Mouse (Mus musculus): ENCODE results near the gene Olfr1509. TPM values are rescaled to one million over a fixed set of nuclear protein-coding genes. Genes with fewer than 3 reads are reported as not detected.
"Not testable (repeated sequence)": the region's sequence is repeated elsewhere in the genome, so short reads cannot be mapped to it uniquely, and the experiment has no call there.

Olfr1509 gene
- polyA plus RNA-seq (2015; fragmentation: Nextera tagmentation; extraction: Ambion mirVana): not detected in 2 replicates

DNA sequence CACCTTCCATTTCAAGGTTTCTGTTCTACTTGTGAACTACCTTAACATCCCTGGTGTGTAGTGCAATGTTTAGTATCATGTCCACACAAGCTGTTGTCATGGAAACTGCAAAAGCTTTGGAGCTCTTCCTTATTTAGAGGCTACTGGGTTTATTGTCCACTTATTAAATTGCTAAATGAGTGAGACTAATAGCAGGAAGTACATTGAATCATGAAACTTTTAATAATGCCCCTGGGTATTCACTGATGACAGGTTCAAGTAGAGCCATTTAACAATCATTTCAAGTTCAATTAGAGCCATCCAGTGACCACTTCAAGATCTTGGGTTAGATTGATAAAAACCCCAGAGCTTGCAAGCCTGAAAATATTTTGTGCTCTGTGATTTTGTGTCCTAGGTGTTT, at the start of gene Olfr1509:
TSS of gene Olfr1509 (plus strand) at position 301 of the 400 bp plus-strand sequence.
- ATAC-seq (ENCODE audit: insufficient number of reproducible peaks, low FRiP score, low TSS enrichment, low read depth): no peak
- H3K4me2 ChIP-seq (replicated peaks): no peak within 1 kb of the TSS
- H3K27ac ChIP-seq (replicated peaks): no peak within 1 kb of the TSS

DNA sequence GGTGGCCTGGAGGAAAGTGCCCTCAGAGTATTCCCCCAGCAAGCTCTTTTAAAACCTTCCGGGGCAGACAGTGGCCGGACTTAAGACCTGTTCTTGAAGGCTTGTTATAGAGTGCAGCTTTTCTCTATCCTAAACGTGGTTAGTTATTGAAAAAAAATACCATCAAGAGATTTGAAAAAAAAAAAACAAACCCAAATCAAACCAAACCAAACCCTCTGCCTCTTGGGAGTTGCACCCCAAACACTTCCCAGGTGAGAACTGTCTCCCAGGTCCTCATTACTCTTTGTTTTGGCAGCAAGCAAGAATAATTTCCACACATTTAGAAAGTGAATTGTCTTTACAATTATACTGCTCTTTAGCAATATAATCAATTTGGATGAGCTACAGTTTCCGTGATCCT, 45.5 kb upstream of the Olfr1509 start, which contains the start of gene Olfr1511:
TSS of gene Olfr1511 (minus strand) at position 101 of the 400 bp plus-strand sequence.
- H3K9ac ChIP-seq: no peak within 1 kb of the TSS

More for the DNA sequence above, at the start of gene Olfr1509:
- Histone ChIP-seq H3K9ac (no peak within 1 kb of the TSS), H3K36me3 (no peaks in the 10 kb centered on the region), H3K4me3 (replicated peaks) (no peak within 1 kb of the TSS), H3K27me3 (no peaks in the 10 kb centered on the region), H3K4me1 (no peaks in the 10 kb centered on the region), H3K9me3 (replicated peaks) (no peaks in the 10 kb centered on the region)

DNA sequence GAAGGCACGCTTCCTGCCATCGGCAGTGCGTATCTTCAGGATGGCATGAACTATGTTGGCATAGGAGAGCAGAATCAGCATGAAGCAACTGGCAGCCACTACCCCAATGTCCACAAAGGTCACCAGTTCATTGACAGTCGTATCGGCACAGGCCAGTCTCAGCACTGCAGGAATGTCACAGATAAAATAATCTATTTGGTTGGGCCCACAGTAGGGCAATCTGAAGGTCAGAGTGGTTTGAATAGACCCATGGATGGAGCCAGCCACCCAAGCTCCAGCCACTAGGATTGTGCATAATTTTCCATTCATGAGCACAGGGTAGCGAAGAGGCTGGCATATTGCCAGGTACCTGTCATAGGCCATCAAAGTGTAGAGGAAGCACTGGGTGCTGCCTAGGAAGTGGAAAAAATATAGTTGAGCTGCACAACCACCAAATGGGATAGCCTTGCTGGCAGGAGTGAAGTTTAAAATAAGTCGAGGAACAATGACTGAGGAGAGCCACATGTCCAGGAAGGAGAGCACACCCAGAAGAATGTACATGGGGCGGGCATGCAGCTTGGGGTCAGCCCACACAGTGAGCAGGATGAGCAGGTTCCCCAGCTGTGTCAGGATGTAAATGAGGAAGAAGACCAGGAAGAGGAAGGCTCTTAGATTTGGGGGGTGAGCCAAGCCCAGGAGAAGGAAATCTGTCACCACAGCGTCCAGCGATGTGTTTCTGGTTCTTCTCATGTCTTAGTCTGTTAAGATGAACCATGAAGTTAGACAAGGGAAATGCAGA, 32.5 kb upstream of the Olfr1509 start:
- not testable (repeated sequence) for H3K9me3 ChIP-seq (replicated peaks); H3K4me1 ChIP-seq; H3K9ac ChIP-seq; H3K27ac ChIP-seq (replicated peaks); ATAC-seq (ENCODE audit: insufficient number of reproducible peaks, low FRiP score, low TSS enrichment, low read depth); H3K4me2 ChIP-seq (replicated peaks); H3K27me3 ChIP-seq; H3K36me3 ChIP-seq; H3K4me3 ChIP-seq (replicated peaks)
- 74% methylated on average over 7 of the region's 10 CpGs for WGBS

More for the DNA sequence above, 45.5 kb upstream of the Olfr1509 start, which contains the start of gene Olfr1511:
- H3K4me1 ChIP-seq: no peaks in the 10 kb centered on the region
- no peak within 1 kb of the TSS for H3K4me2 ChIP-seq (replicated peaks)
- H3K36me3 ChIP-seq: no peaks in the 10 kb centered on the region
- ATAC-seq (ENCODE audit: insufficient number of reproducible peaks, low FRiP score, low TSS enrichment, low read depth): no peak
- H3K4me3 ChIP-seq (replicated peaks): no peak within 1 kb of the TSS
- H3K9me3 ChIP-seq (replicated peaks): no peaks in the 10 kb centered on the region
- no peak within 1 kb of the TSS for H3K27ac ChIP-seq (replicated peaks)
- 71% methylated on average over 4 of the region's 4 CpGs for WGBS
- no peaks in the 10 kb centered on the region for H3K27me3 ChIP-seq

DNA sequence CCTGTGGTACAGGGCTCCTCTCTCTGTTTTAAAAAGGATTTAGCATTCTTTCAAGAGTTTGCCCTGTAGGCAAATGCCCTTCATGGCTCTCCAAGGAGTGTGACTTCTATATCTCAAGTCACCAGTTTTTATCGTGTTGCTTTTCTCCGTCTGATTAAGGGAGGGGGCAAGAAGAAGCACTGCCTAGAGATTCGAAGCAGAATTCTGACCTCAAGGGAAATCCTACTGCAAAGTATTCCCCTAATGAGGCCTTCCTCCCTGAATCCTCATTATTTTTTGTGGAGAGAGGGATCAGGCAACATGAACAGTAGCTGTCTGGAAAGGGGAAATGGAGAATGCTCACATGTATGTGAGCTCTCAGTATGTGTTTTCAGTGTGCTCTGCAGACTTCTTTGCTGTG, 28.5 kb upstream of the Olfr1509 start, which contains the start of gene Olfr1510:
TSS of gene Olfr1510 (minus strand) at position 101 of the 400 bp plus-strand sequence.
- Histone ChIP-seq H3K4me2 (replicated peaks) (no peak within 1 kb of the TSS), H3K36me3 (no peaks in the 10 kb centered on the region), H3K4me1 (no peaks in the 10 kb centered on the region), H3K27me3 (no peaks in the 10 kb centered on the region), H3K27ac (replicated peaks) (no peak within 1 kb of the TSS), H3K9me3 (replicated peaks) (no peaks in the 10 kb centered on the region), H3K9ac (no peak within 1 kb of the TSS), H3K4me3 (replicated peaks) (no peak within 1 kb of the TSS)
- 80% methylated on average over 3 of the region's 3 CpGs for WGBS
- ATAC-seq (ENCODE audit: insufficient number of reproducible peaks, low FRiP score, low TSS enrichment, low read depth): no peak

DNA sequence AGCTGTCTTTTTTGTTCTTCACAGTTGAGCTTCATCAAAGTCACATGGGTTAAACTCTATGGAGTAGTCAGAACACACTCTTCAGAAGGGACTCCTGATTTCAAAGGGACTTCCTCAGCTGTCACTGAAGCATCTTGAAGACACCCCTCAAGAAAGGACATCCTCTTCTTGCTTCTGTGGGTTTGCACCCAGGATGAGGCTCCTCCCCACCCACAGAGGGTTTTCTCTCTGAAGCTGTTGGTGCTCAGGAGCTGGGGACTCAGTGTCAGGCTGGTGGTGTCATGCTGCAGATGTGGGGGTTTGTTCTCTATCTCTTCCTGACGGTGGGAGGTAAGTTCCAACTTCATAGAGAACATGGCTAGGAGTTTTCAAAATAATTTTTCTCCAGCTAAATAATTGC, 15.1 kb upstream of the Olfr1509 start:
- H3K9me3 ChIP-seq (replicated peaks): no peaks in the 10 kb centered on the region
- H3K27me3 ChIP-seq: no peaks in the 10 kb centered on the region
- H3K4me2 ChIP-seq (replicated peaks): no peak overlapping the region
- no peak overlapping the region for H3K27ac ChIP-seq (replicated peaks)
- H3K4me1 ChIP-seq: no peaks in the 10 kb centered on the region
- H3K9ac ChIP-seq: no peak overlapping the region
- no peak for ATAC-seq (ENCODE audit: insufficient number of reproducible peaks, low FRiP score, low TSS enrichment, low read depth)
- H3K4me3 ChIP-seq (replicated peaks): no peak overlapping the region
- WGBS: 96% methylated on average over 1 of the region's 1 CpGs
- H3K36me3 ChIP-seq: no peaks in the 10 kb centered on the region

DNA sequence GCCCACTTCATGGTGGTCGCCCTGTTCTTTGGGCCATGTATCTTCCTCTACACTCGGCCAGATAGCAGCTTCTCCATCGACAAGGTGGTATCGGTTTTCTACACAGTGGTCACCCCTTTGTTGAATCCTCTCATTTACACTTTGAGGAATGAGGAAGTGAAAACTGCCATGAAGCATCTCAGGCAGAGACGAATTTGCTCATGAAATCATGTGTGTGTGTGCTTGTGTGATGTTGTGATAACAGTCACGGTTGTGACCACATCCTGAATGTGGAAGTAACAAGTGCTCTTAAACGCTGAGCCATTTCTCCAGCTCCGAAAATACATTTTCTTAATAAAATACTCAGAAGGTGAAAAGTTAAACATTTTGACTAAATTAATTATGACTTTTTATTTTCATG, 8.3 kb downstream of the Olfr1509 start:
- Histone ChIP-seq H3K4me1 (no peaks in the 10 kb centered on the region), H3K9me3 (replicated peaks) (no peaks in the 10 kb centered on the region), H3K27me3 (no peaks in the 10 kb centered on the region), H3K9ac (no peak overlapping the region), H3K4me2 (replicated peaks) (no peak overlapping the region), H3K4me3 (replicated peaks) (no peak overlapping the region), H3K27ac (replicated peaks) (no peak overlapping the region), H3K36me3 (no peaks in the 10 kb centered on the region)
- no peak for ATAC-seq (ENCODE audit: insufficient number of reproducible peaks, low FRiP score, low TSS enrichment, low read depth)
- WGBS: 88% methylated on average over 8 of the region's 8 CpGs

DNA sequence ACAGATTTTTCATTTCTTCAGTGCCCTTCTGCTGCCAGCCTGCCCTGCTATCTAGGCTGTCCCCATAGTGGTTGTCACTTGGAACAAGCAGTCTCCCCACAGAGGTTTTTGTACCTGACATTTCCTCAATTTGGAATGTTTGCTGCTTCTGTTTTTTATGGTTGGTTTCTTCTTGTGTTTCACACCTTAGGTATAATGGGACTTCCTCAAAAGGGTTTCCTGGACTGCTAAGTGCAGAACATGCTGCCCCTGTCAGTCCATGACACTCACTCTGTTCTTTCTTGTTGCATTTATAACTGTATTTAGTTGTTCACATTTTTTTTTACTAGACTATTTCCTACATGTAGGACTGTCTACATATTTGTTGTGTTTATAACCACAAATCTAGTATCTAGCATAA, 19.1 kb downstream of the Olfr1509 start:
- no peak overlapping the region for H3K9ac ChIP-seq
- no peak overlapping the region for H3K4me2 ChIP-seq (replicated peaks)
- ATAC-seq (ENCODE audit: insufficient number of reproducible peaks, low FRiP score, low TSS enrichment, low read depth): no peak
- H3K27ac ChIP-seq (replicated peaks): no peak overlapping the region
- H3K36me3 ChIP-seq: no peaks in the 10 kb centered on the region
- H3K9me3 ChIP-seq (replicated peaks): no peaks in the 10 kb centered on the region
- no peaks in the 10 kb centered on the region for H3K4me1 ChIP-seq
- no peaks in the 10 kb centered on the region for H3K27me3 ChIP-seq
- no peak overlapping the region for H3K4me3 ChIP-seq (replicated peaks)

DNA sequence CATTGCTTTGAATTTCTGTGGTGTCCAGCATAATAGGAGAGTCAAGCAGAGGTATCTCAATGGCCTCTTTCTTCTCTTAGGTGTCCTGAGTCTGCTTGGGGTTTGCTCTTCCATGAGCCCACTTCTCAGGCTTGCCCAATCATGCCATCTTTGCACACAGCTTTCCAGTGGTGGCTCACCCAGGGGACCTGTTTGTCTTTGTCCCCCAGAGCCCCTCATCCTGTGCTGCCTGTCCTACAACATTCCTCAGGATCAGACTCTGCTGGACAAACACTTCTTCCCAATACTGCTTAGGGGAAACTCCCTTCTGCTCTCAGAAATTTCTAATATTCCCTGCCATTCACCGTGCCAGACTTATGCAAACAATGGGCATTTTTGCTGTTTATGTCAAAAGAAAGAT, 22.9 kb downstream of the Olfr1509 start:
- H3K36me3 ChIP-seq: no peaks in the 10 kb centered on the region
- no peaks in the 10 kb centered on the region for H3K9me3 ChIP-seq (replicated peaks)
- no peaks in the 10 kb centered on the region for H3K27me3 ChIP-seq
- H3K4me1 ChIP-seq: no peaks in the 10 kb centered on the region
- WGBS: 74% methylated on average over 1 of the region's 1 CpGs
- no peak for ATAC-seq (ENCODE audit: insufficient number of reproducible peaks, low FRiP score, low TSS enrichment, low read depth)
- H3K9ac ChIP-seq: no peak overlapping the region
- no peak overlapping the region for H3K4me2 ChIP-seq (replicated peaks)
- no peak overlapping the region for H3K27ac ChIP-seq (replicated peaks)
- H3K4me3 ChIP-seq (replicated peaks): no peak overlapping the region

DNA sequence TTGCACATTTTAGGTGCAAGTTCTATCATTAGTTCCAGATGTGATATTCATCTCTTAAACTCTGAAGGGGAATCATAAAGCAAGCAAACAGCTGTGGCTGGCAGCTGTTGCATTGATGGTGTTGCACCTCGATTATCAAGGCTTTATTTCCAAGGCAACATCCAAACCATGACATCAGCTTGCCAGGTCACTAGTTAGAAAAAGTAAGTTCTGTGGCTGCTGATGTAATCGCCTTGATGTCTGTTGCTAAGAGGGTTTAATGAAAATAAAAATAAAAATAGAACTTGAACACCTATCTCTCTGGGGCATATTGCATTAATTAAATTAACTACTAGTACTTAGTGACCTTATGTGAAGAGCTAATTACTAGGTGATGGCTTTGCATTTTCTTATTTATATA, 24.6 kb downstream of the Olfr1509 start, which contains the start of gene Olfr1508:
TSS of gene Olfr1508 (minus strand) at position 101 of the 400 bp plus-strand sequence.
- H3K27me3 ChIP-seq: no peaks in the 10 kb centered on the region
- no peak for ATAC-seq (ENCODE audit: insufficient number of reproducible peaks, low FRiP score, low TSS enrichment, low read depth)
- H3K9me3 ChIP-seq (replicated peaks): no peaks in the 10 kb centered on the region
- H3K36me3 ChIP-seq: no peaks in the 10 kb centered on the region
- WGBS: 52% methylated on average over 2 of the region's 2 CpGs
- H3K4me1 ChIP-seq: no peaks in the 10 kb centered on the region
- H3K27ac ChIP-seq (replicated peaks): no peak within 1 kb of the TSS
- no peak within 1 kb of the TSS for H3K9ac ChIP-seq
- H3K4me2 ChIP-seq (replicated peaks): no peak within 1 kb of the TSS
- H3K4me3 ChIP-seq (replicated peaks): no peak within 1 kb of the TSS

DNA sequence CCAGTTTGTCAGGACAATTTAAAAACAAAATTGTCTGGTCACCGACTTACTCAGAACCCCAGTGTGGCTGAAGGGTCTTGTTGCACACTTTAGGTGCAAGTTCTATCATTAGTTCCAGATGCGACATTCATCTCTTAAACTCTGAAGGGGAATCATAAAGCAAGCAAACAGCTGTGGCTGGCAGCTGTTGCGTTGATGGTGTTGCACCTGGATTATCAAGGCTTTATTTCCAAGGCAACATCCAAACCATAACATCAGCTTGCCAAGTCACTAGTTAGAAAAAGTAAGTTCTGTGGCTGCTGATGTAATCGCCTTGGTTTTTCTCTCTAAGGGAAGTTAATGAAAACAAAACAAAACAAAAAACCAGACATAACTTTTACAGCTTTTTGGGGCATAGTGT, 52.7 kb downstream of the Olfr1509 start, which contains the start of gene Olfr1507:
TSS of gene Olfr1507 (minus strand) at position 234 of the 400 bp plus-strand sequence.
- H3K36me3 ChIP-seq: no peaks in the 10 kb centered on the region
- no peaks in the 10 kb centered on the region for H3K27me3 ChIP-seq
- no peaks in the 10 kb centered on the region for H3K9me3 ChIP-seq (replicated peaks)
- H3K4me2 ChIP-seq (replicated peaks): no peak within 1 kb of the TSS
- no peak within 1 kb of the TSS for H3K9ac ChIP-seq
- 71% methylated on average over 4 of the region's 4 CpGs for WGBS
- no peaks in the 10 kb centered on the region for H3K4me1 ChIP-seq
- no peak within 1 kb of the TSS for H3K27ac ChIP-seq (replicated peaks)
- H3K4me3 ChIP-seq (replicated peaks): no peak within 1 kb of the TSS
- no peak for ATAC-seq (ENCODE audit: insufficient number of reproducible peaks, low FRiP score, low TSS enrichment, low read depth)

Data from embryonic facial prominence, embryonic 15.5 days (tissue).